Mouse (Mus musculus) adrenal gland, postnatal 10 days (tissue): ENCODE data around the gene Pdpk1. TPM values are rescaled to one million over a fixed set of nuclear protein-coding genes. Genes with fewer than 3 reads are reported as not detected.

ENCODE experiments used
- DNase-seq: peaks from one replicate; pipeline ENCODE4 v3.0.0; 2021; ENCODE audit warnings: mixed read lengths
- long read RNA-seq, 2 experiments: library from polyadenylated mRNA; stranded (forward); transcript quantifications; one replicate each; pipeline ENCODE4 v2.0.0; 2021
- total RNA-seq, 2 experiments: library from RNA; stranded (reverse); gene quantifications; 2 replicates each; pipeline ENCODE4 v1.2.3; 2021

Gene Pdpk1
- total RNA-seq, result 10 to 100 TPM; 46.8 to 53.3 TPM
- long read RNA-seq, experiment 1, full-length matches to known transcripts, result 20 of 24 reads
- long read RNA-seq, experiment 1, partial matches to known transcripts, result 0 of 24 reads
- long read RNA-seq, experiment 1, other reads (novel, unspliced or antisense), result 4 of 24 reads
- long read RNA-seq, experiment 2, partial matches to known transcripts, result 0 of 6 reads
- long read RNA-seq, experiment 2, other reads (novel, unspliced or antisense), result 6 of 6 reads

GRCm38 (mm10) chr17:24150824-24151223 is at the start of gene Pdpk1:
Gene Pdpk1, minus strand, starts transcription at chr17:24150924.
- no peak for DNase-seq

GRCm38 (mm10) chr17:24199741-24200140 is 49.0 kb upstream of the Pdpk1 start:
- no peak for DNase-seq

- no peak for DNase-seq
These were observed 48.5 kb upstream of the Pdpk1 start for GRCm38 (mm10) chr17:24199252-24199651.

GRCm38 (mm10) chr17:24197032-24197824 is 46.5 kb upstream of the Pdpk1 start:
- no peak for DNase-seq

- DNase-seq, result no peak
These were observed 44.6 kb upstream of the Pdpk1 start for GRCm38 (mm10) chr17:24195349-24195748.

GRCm38 (mm10) chr17:24193769-24194168 is 43.0 kb upstream of the Pdpk1 start:
- no peak for DNase-seq

GRCm38 (mm10) chr17:24193268-24193667 is 42.5 kb upstream of the Pdpk1 start:
- no peak for DNase-seq

- DNase-seq, result no peak
These were observed 42.1 kb upstream of the Pdpk1 start for GRCm38 (mm10) chr17:24192848-24193247.

GRCm38 (mm10) chr17:24191481-24191880 is 40.8 kb upstream of the Pdpk1 start:
- no peak for DNase-seq

GRCm38 (mm10) chr17:24190934-24191333 is 40.2 kb upstream of the Pdpk1 start:
- DNase-seq, result no peak

GRCm38 (mm10) chr17:24174259-24174658 is 23.5 kb upstream of the Pdpk1 start:
- DNase-seq, result no peak

- DNase-seq, result peak; percentile 80
These were observed 22.7 kb upstream of the Pdpk1 start for GRCm38 (mm10) chr17:24173423-24173822.

GRCm38 (mm10) chr17:24171738-24172137 is 21.0 kb upstream of the Pdpk1 start:
- no peak for DNase-seq

GRCm38 (mm10) chr17:24170729-24171128 is 20.0 kb upstream of the Pdpk1 start:
- DNase-seq, result no peak

- DNase-seq, result no peak
These were observed 19.4 kb upstream of the Pdpk1 start for GRCm38 (mm10) chr17:24170125-24170524.

GRCm38 (mm10) chr17:24169317-24170065 is 18.8 kb upstream of the Pdpk1 start, which contains the start of gene Atp6v0c:
Gene Atp6v0c, minus strand, starts transcription at chr17:24169702.
- DNase-seq, result peak; percentile 95

- peak; percentile 72 for DNase-seq
These were observed 18.0 kb upstream of the Pdpk1 start for GRCm38 (mm10) chr17:24168590-24169277.

GRCm38 (mm10) chr17:24167891-24168505 is 17.3 kb upstream of the Pdpk1 start:
- DNase-seq, result peak; percentile 36

GRCm38 (mm10) chr17:24167120-24167519 is 16.4 kb upstream of the Pdpk1 start:
- DNase-seq, result no peak

GRCm38 (mm10) chr17:24164566-24165259 is 14.0 kb upstream of the Pdpk1 start:
- DNase-seq, result no peak
